Mouse (Mus musculus) gastrocnemius, postnatal 14 days (tissue): ENCODE results near the gene 6430548M08Rik. TPM values are rescaled to one million over a fixed set of nuclear protein-coding genes. Genes with fewer than 3 reads are reported as not detected.
A peak's percentile ranks its signal among the peaks of the same experiment; 100 is the strongest.

Experiments
- DNase-seq: peaks from one replicate; pipeline ENCODE4 v3.0.0; 2021; ENCODE audit warnings: mixed read lengths
- intact Hi-C: fragments of 180-260 bp; cut with DNase I; formaldehyde crosslinking; loops from one replicate; pipeline ENCODE4 v1.15.1; 2025; ENCODE audit warnings: low total_unique reads
- total RNA-seq, 2 experiments: library from RNA; stranded (reverse); gene quantifications; 2 replicates each; pipeline ENCODE4 v1.2.3; 2021

6430548M08Rik gene
- total RNA-seq, 2 experiments from 2014 or later = 16.7 to 20.3 TPM

DNA sequence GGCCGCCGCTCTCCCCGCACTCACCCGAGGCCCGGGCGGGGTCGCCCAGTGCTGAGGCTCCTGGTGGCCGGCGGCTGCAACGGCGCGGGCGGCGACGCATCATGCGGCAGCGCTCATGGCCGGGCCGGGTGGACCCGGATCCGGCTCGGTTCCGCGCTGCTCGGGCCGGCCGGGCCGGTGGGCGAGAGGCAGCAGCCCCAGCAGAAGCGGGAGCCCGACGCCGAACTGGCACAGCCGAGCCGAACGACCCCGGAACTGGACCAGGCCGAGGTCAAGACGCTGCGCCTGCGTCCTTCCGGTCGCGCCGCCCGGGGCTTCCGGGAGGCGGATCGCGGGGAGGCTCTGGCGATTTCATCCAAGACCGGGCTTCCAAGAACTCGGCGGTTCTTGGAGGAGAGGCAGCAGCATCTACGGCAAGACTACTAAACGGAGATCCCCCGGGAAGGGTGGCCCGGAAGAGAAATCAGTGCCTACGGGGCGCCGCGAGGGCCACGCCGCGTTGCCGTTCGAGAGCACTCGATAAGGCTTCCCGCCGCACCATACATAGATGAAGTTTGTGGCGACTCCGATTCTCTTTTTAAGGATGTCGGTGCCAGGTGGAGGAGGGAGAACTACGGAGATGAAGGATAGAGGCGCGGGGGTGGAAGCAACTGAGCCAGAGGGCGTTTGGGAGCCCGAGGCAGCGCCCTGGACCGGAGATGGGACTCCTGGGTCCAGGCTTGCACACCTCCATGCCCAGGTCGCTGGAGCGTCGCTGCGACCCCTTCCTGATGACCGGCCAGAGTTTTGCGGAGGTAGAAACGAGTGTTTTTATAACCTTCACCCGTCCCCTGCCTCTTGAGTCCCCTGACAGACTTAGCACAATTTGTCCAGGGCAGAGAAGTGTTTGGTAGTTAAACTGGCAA is 12.6 kb upstream of the 6430548M08Rik start, which contains the start of gene Zdhhc7:
Gene Zdhhc7 (minus strand): TSS at position 415 of the 905 bp plus-strand sequence.
- intact Hi-C loops = no loop called here
- peak; percentile 85 for DNase-seq

DNA sequence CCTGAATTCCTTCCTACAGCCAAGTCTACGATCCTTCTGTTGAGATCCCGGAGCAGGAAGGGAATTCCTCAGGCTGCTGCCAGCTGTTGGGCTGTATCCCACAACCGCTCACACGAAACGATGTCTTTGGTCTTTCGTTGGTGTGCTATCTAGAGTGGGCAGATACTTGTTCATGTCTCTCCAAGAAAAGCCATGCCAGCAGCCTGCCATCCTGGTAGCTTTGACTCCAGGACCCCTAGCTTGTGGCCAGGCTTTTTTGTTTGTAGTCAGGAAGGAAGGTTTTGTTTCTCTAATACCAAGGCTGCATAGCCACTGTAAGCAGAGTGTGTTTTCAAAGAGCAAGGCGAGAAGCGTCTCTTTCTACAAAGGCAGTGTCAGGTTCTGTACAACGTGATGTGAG is 10.0 kb upstream of the 6430548M08Rik start:
- DNase-seq = no peak
- intact Hi-C loops = no loop called here

DNA sequence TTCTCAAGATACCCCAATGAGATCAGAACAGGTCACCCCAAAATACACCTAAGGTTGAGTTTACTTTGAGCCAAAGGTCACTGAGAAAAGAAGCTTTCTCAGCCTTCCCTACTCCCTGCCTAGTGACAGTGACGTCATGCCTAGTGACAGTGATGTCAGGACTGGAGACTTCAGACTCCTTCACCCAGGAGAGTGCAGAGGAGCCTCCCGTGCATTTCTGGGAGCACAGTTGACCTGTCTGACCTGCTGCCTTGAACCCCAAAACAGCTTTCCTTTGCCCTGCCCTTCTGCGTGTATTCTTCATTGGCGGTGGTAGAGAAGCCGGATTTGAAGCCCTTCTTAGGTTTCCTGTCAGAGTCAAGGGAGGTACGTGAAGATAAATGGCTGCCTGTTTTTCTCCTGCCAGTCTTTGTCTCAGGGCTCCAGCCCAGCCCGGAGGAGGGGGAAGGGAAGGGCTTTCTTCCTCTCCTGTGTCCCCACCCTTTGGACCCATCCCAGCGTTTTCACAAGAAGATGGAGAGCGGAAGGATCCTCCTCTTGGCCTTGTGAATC is 9.2 kb upstream of the 6430548M08Rik start:
- intact Hi-C loops = no loop called here
- peak; percentile 76 for DNase-seq

DNA sequence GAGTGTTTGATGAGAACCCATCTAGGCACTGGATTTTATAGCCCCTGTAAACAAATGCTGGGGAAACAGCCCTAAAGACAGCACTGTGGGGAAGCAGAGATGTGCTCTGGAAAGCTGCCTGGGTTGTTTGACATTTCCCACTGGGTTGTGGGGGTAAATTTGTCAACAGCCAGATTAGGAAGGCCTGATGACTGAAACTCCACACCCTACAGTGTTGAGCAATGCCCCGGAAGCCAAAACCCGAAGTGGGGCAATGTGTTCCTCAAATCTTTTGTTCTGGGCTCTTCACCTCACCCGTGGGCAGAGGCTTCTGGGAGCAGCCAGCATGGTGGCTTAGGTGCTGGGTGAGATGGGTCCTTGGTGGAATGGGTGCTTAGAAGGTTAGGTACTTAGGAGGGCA is 4.8 kb upstream of the 6430548M08Rik start:
- no peak for DNase-seq
- intact Hi-C loops = no loop called here

DNA sequence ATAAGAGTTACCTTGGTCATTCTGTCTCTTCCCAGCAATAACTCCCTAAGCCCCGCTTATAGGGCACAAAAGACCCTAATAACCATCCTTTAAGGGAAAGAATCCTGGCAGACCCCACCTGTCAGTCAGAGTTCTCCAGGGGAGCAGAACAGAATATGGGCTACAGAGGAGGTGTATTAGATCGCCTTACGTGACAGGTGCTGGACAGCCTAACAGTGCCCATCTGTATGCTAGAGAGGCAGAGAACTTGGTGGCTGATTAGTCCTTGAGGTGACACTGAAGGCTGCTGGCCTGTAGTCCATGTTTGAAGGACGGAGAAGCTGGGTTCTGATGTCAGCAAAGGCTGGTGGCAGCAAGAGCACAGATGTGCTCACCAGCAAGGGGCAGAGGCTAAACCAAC is 3.0 kb upstream of the 6430548M08Rik start:
- DNase-seq = no peak
- intact Hi-C loops = no loop called here

DNA sequence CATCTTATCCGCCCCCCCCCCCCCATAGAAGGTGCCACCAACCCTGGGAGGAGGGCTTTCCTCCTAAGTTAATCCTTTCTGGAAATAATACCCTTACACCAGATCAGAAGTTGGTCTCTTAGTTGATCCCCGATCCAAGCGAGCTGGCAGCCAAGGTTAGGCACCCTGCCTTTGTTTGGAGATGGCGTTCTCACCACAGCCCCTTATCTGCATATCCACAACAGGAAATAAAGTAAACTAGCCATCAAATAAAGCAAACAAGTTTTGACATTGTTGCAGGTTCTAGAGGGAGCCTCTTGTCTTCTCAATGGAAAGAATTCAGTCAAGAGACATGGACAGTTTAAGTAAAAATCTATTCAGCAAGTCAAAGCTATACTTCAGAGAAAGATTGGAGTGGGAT is 2.6 kb upstream of the 6430548M08Rik start:
- DNase-seq = no peak
- intact Hi-C loops = no loop called here

DNA sequence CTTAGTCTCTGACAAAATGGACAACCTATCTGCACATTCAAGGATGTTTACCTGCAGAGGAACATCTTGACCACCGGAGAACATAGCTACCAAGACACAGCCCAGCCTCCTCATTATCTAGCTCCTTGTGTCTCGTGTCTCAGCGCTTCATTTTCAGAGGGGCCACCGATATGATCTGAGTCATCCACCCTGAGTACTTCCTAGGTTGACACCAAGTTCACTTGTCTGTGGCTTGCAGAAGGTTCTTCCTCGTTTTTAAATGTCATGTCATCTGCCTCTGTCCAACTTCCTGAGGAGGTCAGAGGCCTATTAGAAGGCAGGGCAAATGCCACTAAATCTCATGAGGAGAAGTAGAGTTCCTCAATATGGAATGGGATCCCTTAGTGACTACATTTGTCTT is 1.4 kb upstream of the 6430548M08Rik start:
- no peak for DNase-seq
- intact Hi-C loops = no loop called here

DNA sequence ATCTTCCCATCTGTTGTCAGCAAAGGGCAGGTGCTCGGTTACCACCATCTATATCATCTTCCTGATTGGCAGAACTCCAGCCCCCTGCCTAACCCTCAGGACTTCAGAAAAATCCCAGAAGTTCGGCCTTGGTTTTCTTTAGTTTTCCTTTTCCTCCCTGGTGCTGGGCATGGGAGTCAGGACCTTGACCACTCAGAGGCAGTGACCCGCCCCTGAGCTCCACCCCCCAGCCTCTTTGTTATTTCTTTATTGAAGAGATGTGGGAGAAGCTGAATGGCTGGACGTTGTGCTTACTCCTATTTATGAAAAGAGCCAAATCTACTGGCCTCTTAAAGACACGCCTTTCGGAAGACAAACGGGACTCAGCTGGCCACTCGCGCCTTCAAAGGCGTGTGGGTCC is 646 bp upstream of the 6430548M08Rik start:
- intact Hi-C loops = no loop called here
- DNase-seq = peak; percentile 70

DNA sequence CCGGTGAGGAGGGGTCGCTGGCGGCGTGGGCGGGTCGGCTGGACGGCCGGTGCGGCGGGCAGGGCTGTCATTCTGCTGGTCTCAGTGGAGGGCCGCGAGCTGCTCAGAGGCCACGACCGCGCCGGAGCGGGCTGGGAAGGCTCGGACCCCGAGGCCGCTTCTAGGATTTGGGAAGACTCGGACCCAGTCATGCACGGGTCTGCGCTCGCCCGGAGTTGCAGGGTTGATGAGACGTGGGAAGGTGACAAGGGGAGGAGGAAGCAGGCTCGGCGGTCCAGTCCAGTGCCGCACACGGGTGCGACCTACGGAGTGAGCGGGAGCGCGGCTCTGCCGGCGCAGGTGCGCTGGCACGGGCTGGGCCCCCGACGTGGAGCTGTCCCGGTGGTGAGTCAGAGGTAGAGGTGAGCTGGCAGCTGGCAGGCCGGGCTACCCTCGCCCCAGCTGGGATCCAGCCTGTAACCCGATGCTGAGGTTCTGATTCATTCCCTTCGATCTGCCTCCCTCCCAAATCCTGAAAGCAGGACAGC is 426 bp downstream of the 6430548M08Rik start:
- no peak for DNase-seq
- intact Hi-C loops = no loop called here

DNA sequence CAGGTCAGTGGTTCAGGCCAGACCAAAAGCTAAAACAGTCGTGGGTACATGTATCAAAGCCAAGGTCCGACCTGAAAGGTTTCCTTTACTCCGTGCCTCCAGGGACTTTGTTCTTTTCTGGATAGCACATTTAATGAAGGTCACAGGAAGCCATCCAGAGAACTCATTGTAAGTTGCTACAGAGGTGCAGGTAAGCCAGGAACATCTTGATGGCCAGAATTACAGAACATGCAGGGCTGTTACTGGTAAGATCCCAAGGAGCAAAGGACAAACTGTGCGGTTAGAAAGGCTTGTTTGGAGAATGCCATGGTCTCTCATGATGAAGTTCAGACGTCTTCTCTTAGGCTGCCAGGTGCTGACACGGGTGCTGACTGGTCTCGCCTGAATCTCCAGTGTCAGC is 2.6 kb downstream of the 6430548M08Rik start:
- intact Hi-C loops = no loop called here
- no peak for DNase-seq

DNA sequence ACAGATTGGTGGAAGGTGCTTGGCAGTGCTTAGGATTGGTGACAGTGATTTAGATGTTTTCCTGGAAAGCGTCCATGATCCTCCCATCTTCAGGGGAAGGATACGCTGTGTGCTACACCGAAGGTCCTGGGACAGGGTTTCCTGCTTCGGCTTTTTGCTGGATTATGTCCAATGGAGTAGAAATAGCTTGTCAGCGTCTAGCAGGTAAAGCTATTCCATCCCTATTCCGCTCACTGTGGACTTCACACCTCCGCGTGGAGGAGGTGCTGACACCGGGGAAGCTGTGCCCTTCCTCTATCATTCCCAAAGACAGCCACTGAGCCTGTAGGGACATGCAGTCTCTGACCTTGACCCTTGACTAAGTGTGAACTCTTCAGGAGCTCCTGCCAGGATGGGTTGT is 4.2 kb downstream of the 6430548M08Rik start:
- intact Hi-C loops = no loop called here
- DNase-seq = no peak

DNA sequence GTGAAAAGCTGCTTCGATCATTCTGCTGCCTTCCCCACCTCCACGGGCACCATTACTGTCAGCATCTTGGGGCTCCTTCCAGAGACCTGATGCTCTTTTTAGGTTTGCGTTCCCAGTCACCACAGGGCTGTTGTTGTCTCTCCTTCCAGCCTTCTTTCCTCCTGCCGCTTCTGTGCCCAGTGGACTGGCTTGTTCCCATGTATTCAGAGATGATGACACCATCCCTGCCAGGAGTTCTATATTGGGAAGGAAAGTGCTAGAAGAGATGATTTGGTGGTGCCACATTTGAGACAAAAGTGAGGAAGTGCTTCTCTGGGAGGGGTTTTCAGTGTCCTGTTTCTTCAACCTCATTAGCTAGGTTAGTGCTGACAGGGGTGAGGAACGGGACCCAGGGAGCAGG is 4.9 kb downstream of the 6430548M08Rik start:
- no peak for DNase-seq
- intact Hi-C loops = no loop called here

DNA sequence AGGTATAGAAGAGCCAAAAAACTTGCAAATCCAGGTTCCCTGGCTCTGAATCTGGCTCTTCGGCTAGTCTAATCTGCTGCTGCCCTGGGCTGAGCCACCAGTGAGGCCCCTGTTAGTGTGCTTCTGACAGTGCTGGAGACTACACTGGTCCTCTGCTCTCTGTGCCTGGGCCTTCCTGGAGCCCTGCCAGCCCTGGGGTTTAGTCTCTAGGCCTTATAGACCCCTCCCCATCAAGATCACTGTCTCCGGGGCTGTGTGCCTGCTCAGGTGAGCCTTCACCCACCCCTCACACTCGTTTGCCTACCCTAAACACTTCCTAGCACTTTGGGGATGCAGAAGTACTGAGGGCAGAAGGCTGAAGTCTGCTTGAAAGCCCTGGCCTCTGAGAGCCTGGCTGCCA is 5.5 kb downstream of the 6430548M08Rik start:
- DNase-seq = no peak
- intact Hi-C loops = no loop called here

DNA sequence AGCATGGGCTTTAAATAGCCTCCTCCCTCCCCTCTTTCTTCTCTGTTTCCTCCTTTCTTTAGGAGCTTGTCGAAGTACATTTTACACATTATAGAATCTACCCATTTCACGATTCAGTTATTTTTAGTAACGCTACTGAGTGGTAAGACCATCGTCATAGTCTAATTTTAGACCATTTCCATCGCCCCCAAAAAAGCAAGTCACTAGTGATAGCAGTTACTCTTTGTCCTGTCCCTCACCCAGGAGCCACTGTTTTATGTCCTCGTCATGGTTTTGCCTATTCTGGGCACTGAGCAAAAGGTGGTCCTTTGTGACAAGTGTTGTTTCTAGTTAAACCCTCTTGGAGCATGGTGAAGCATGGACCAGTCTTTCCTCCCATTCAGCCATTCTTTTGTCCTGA is 6.0 kb downstream of the 6430548M08Rik start:
- intact Hi-C loops = no loop called here
- no peak for DNase-seq

DNA sequence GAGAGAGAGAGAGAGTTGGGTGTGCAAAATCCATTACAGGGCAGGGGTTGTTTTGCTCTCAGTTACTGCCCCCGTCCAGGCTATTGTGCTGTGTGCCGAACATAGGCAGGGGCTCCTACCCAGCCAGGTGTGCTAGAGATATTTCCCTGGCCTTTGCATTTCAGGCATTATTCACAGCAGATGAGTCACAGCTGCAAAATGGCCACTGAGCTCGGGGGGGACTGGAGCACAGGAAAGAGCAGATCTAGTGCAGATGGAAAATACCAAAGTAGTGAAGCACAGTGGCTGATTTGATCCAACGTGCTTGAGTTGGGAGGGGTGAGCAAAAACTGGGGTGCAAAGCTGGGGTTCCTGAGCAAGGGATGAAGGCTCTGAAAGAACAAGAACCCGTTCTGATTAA is 7.0 kb downstream of the 6430548M08Rik start:
- DNase-seq = no peak
- intact Hi-C loops = no loop called here

DNA sequence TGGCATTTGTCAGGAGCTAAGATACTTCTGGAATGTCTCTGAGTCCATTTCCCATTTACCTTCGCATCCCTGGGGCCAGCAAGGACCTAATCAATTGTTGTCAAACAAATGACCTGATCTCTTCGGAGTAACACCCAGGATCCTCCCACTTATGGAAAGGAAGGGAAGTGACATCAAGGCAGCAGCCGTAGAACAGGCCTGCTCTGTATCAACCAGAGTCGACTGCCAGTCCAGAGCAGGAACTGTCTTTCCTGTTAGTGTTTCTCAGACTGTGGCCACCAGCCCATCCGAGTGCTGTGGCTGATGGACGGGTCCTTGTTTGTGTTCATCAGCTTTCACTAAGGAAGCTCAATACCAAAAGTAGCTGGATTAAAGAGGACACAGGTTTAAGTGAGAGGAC is 10.3 kb downstream of the 6430548M08Rik start:
- no peak for DNase-seq
- intact Hi-C loops = no loop called here

DNA sequence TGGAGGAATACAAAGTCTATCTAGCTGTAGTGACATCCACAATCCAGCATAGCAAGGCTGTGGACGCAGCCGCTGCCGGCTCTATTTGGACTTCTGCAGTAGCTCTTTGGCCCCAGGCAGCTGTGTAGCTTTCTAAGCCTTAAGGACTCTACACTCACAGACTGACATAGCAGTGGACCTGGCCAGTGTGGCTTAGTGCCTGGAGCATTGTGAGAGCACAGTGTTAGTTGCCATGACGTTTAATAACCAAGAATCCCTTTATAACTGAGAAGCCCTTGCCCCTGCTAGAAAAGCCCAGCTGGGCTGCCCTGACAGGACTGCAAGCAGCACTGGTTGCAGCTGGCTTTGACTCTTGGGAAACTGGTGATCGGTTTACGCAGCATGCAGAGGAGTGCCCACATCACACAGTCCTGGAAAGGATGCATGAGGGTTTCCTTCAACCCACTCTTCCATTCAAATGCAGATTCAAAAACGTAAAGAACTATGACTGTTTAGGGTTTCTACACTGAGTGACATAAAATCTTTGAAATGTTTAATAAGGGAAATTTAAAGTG is 11.0 kb downstream of the 6430548M08Rik start:
- intact Hi-C loops = no loop called here
- DNase-seq = no peak

DNA sequence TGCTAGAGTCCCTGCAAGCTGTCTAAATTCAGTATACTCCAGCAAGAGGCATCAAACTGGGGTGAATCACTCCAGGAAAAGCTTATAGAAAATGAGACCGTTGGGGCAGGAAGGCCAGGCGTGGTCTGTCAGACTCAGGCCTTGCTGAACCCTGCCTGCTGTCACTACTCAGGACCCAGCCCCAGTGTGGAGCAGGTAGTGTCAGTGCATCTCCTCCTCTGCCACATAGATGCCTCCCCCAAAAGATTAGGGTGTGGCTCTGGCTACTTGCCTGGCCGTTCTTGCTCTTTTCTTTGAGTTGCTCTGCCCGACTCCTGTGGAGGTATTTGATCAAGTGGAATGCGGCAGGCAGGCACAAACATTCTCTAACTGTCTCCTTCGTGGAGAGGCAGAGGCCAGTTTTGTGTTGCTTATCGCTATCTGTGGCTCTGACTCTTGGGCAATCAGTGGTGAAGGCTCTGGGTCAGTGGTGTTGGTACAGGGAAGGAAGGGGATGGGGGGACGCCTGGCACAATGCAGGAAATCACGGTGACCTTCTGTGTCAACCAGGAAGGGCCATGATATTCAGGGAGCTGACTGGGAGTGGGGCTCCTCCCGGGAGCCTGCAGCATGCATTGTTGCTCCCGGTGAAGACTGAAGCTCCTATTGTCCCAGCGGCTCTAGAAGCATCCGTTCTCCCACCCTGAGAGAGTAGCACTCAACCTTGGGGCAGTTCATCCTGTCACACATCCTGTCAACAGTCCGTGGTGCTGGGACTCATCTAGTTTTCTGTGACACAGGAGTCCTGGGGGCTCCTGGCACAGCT is 12.6 kb downstream of the 6430548M08Rik start:
- intact Hi-C loops = no loop called here
- DNase-seq = no peak

DNA sequence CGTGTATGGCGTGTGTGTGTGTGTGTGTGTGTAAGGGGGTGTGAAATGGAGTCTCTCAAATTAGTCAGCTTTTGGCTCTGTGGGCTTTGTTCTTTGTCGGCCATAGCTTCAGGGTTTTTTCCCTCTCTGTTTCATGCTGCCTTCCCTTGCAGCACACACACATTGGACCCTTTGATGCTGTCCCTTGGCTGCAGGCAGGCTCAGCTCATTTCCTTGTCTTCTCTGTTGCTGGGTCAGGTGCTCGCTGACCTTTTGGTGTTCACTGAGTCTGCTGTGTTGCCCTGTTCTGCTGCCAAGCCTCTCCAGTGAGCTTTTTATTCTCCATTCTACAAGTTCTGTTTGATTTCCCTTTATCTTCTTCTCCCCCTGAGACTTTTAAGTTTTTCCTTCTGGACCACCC is 15.6 kb downstream of the 6430548M08Rik start:
- DNase-seq = no peak
- intact Hi-C loops = no loop called here

DNA sequence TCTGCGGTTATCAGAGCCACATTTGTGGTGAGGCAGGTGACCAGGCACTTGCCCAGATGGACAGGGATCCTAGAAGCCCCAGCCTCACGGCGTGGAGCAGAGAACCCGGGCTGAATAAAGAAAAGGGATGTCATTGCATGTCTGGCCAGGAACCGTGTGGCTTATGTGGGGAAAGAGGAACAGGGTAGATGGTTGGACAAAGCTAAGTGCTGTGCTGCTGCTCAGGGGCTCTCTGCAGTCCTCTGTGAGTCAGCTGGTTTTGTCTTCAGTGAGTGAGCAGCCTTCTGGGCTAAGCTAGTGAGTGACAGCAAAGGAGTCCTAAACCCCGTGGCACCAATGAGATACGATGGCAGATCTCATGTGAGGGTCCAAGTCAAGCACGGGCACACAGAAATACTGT is 17.2 kb downstream of the 6430548M08Rik start:
- no peak for DNase-seq

More for the DNA sequence above, 17.2 kb downstream of the 6430548M08Rik start:
- intact Hi-C loops = no loop called here
